Mouse (Mus musculus): Measurements from ENCODE around the gene Ripor2.

Ripor2 gene

DNA sequence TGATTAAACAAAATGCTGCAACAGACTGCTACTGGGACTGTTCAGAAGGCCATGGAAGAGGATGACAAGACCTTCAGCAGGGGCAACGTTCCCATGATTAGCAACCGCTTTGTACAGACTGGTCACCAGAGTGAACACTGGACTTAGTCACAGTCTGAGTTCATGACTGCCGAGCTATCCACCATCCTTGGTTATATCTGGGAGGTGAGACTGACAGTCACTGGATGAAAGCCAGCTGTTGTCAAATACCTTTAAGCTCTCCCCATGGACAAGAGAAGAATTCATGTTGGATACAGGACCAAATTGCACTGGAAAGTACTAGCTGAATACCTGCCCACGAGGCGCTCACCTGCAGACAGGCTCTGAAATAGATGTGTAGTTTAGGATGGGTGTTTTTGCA lies 2.4 kb downstream of the Ripor2 start:
- no peak for DNase-seq (ENCODE audit: low read depth, low spot score)

DNA sequence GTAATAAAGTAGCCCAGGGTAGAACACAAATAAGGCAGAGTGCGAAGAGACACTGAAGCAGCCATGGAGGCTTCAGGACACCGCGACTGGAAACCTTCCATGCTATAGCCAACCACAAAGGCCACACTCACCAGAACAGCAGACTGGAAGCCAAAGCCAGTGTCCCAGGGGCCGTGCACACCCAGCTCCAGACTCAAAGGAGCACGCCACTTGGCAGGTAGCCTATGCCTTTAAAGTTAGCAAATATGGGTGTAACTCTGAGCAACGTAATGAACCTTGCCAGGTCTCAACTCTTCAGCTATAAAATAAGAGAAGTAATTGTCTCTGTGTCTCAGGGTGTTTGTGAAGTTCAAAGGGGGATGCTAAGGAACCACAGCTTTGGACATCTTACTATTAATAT lies 2.9 kb downstream of the Ripor2 start:
- DNase-seq (ENCODE audit: low read depth, low spot score), result no peak

- DNase-seq (ENCODE audit: low read depth, low spot score), result no peak
Measured at GRCm38 (mm10) chr13:24585369-24585768, 3.4 kb downstream of the Ripor2 start.

GRCm38 (mm10) chr13:24587192-24587895 lies 5.4 kb downstream of the Ripor2 start:
- no peak for DNase-seq (ENCODE audit: low read depth, low spot score)

- DNase-seq (ENCODE audit: low read depth, low spot score), result no peak
Measured at GRCm38 (mm10) chr13:24588603-24589002, 6.6 kb downstream of the Ripor2 start.

GRCm38 (mm10) chr13:24591737-24592136 lies 9.7 kb downstream of the Ripor2 start:
- no peak for DNase-seq (ENCODE audit: low read depth, low spot score)

DNA sequence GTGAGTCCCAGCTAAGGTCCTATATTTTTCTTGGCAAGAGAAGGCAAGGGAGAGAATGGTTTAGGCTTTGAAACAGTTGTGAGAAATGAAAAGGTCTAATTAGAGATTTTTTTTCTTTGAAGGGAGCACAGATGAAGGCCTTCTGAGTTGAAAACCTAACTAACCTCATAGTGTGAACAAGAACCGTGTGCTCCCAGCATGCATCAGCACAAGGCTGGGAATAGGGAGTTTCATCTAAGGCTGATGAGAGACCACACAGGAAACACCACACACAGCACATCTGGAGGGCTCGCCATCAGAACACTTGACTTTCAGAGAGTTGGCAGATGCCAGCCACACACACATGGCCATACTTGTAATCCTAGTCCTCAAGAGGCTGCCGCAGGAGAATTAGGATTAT lies 12.3 kb downstream of the Ripor2 start:
- DNase-seq (ENCODE audit: low read depth, low spot score), result no peak

- DNase-seq (ENCODE audit: low read depth, low spot score), result no peak
Measured at GRCm38 (mm10) chr13:24599631-24600041, 17.6 kb downstream of the Ripor2 start.

DNA sequence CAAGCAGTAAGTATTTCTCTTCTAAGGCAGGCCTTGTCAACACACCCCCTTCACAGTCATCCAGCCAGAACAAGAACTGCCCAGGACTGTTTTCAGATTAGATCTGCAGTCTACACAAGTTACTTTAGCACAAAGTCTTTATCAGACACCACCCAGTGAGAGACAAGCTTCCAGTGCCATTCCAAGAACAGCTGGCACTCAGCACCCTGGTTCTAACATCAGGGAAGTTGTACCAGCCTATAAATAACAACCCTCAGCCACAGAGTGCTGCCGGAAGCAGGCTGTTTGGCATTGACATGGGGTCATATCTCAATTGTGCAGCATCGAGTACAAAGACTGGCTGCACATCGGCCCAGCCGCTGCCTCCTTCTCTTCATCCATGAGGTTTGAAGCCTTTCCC lies 21.0 kb downstream of the Ripor2 start:
- DNase-seq (ENCODE audit: low read depth, low spot score), result no peak

- no peak for DNase-seq (ENCODE audit: low read depth, low spot score)
Measured at GRCm38 (mm10) chr13:24603591-24604009, 21.6 kb downstream of the Ripor2 start.

DNA sequence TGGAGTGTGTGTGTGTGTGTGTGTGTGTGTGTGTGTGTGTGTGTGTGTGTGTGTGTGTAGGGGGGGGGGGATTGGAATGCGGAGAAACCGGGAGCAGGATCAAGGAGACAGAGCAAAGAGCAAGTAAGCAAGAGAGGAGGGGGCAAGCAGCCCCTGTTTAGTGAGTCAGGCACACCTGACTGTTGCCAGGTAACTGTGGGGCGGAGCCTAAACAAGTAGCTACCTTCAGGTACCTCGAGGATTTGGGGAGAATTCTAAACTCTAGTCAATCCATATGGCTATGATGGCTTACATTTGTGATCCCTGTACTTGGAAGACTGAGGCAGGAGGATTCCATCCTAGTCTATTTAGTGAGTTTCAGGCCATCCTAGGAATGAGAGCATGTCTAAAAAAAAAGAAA lies 22.1 kb downstream of the Ripor2 start:
- peak; percentile 21 for DNase-seq (ENCODE audit: low read depth, low spot score)

GRCm38 (mm10) chr13:24604761-24605591 lies 23.0 kb downstream of the Ripor2 start:
- DNase-seq (ENCODE audit: low read depth, low spot score), result peak; percentile 88

- no peak for DNase-seq (ENCODE audit: low read depth, low spot score)
Measured at GRCm38 (mm10) chr13:24605755-24606154, 23.8 kb downstream of the Ripor2 start.

DNA sequence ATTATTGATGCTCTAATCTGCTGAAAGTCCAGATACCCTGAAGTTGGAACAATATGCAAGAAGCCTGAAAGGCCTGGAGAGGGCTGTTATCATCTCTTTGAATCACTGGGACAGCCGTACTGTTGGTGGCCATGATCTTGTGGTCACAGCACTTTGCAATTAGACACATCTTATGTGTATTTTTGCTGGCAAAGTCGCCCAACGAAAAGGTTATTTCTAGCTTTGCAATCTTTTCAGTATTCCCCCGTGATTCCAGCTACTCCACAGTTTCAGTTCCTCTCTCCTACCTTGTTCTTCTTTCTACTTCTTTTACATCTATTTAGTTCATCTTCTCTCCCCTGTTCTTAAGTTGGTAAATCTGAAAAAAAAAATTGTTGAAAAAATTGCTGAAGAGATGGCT lies 26.0 kb downstream of the Ripor2 start:
- DNase-seq (ENCODE audit: low read depth, low spot score), result no peak

DNA sequence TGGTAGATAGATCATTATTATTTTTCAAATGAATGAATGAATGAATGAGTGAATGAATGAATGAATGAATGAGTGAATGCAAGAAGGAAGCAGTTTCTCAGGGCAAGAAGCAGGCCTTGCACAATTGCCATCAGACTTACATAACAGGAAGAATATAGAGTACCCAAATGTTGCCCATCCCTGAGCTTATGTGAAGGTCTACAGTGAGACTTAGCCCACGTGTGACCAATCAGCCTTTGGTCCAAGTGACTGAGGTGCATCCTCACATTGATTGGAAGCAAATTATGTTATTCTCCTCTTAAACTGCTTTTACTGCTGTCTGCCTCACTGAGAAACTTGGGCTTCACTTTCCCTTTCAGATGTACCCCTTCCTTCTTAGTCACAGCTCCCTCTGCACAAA lies 26.7 kb downstream of the Ripor2 start:
- no peak for DNase-seq (ENCODE audit: low read depth, low spot score)

- no peak for DNase-seq (ENCODE audit: low read depth, low spot score)
Measured at GRCm38 (mm10) chr13:24610883-24611282, 28.9 kb downstream of the Ripor2 start.

DNA sequence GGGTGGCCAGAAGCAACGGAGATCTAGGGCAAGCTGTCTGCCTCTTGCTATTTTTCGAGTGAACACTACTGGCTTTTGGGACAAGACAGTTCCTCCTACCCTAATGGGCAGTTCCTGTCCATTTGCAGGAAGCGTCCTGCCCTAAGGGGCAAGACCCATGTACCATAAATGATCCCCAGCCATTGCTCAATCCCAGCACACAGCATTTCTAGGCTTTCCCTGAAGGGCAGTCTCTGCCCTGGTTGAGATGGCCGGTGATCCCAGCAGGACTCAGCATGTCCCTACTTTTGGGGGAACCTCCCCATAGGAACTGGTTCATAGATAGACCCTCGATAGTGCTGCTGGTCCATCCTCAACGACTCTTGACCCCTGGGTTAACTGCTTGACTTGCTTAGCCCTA lies 31.0 kb downstream of the Ripor2 start:
- DNase-seq (ENCODE audit: low read depth, low spot score), result no peak

- DNase-seq (ENCODE audit: low read depth, low spot score), result no peak
Measured at GRCm38 (mm10) chr13:24613433-24613832, 31.4 kb downstream of the Ripor2 start.

DNA sequence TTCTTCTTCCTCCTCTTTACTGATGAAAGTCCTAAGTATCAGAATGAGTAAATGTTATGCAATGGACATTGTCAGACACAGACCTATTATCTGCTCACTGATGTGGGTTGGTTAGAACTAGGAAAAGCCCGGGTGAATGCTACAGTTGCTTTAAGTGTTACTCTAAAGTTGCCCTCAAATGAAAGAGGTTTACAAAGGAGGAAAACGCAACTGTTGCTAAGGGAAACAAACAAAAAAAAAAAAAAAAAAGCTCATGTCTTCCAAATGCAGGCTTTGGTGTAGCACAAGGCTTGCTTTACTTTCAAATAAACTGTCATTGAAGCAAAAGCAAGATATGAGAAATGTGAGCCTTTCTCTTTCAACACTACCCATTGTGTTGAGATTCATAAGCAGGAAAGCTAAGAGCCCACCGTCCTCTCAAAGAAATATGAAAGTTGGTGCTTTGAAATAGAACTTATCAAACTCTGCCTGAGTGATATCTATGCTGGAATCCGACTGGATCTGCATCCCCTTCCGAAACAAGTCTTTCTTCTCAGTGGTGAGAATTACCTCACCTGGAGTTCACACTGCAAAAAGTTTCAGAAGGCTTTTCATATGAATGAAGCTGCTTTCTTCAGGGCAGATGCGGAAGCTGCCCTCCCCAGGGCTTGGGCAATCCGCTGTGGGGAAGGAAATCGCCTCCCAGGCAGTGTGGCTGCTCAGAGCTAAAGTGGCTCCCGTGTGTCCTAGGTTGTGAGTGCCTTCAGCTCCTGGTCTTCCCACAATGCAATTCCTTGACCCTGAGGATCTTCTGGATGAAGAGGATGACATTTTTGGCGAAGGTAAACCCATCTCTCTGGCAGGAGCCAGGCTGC lies 32.2 kb downstream of the Ripor2 start:
- DNase-seq (ENCODE audit: low read depth, low spot score), result no peak

- DNase-seq (ENCODE audit: low read depth, low spot score), result peak; percentile 64
Measured at GRCm38 (mm10) chr13:24615921-24616565, 34.1 kb downstream of the Ripor2 start.

- no peak for DNase-seq (ENCODE audit: low read depth, low spot score)
Measured at GRCm38 (mm10) chr13:24616645-24617044, 34.7 kb downstream of the Ripor2 start.

Measured in ES-CJ7 (cell line).